Mouse (Mus musculus) midbrain, postnatal 0 days (tissue): ENCODE measurements around the gene Ube4b. TPM values are rescaled to one million over a fixed set of nuclear protein-coding genes. Genes with fewer than 3 reads are reported as not detected.

Source experiments
- ATAC-seq: fragments of 200-750 bp; cut with Nextera tagmentation; 2 replicates; pipeline ENCODE4 v1.8.0; 2017; ENCODE audit warnings: moderate number of reproducible peaks, mild to moderate bottlenecking, moderate TSS enrichment, moderate library complexity; ENCODE audit not compliant: low FRiP score
- DNase-seq: peaks from one replicate; pipeline ENCODE4 v3.0.0-alpha.2; 2015; ENCODE audit warnings: low spot score
- H3K27ac ChIP-seq: fragments of 300-500 bp; sonication (generic); 2 replicates; pipeline ENCODE4 v1.5.1; 2014; ENCODE audit warnings: low read depth, mild to moderate bottlenecking, low read length, mixed read lengths
- H3K27me3 ChIP-seq: fragments of 300-500 bp; sonication (generic); 2 replicates; pipeline ENCODE4 v1.6.1; 2014; ENCODE audit warnings: low read length, control low read depth, mixed read lengths; ENCODE audit not compliant: insufficient read depth
- H3K36me3 ChIP-seq: fragments of 300-500 bp; sonication (generic); 2 replicates; pipeline ENCODE4 v1.6.1; 2014; ENCODE audit warnings: low read length, control low read depth, mixed read lengths; ENCODE audit not compliant: insufficient read depth
- H3K4me1 ChIP-seq: fragments of 300-500 bp; sonication (generic); 2 replicates; pipeline ENCODE4 v1.6.1; 2014; ENCODE audit warnings: mild to moderate bottlenecking, control low read depth, antibody characterized with exemption, low read length, mixed read lengths; ENCODE audit not compliant: insufficient read depth
- H3K4me2 ChIP-seq: fragments of 300-500 bp; sonication (generic); 2 replicates; pipeline ENCODE4 v1.6.1; 2014; ENCODE audit warnings: low read depth, mild to moderate bottlenecking, low read length, mixed read lengths; ENCODE audit not compliant: poor library complexity, severe bottlenecking
- H3K4me3 ChIP-seq: fragments of 300-500 bp; sonication (generic); 2 replicates; pipeline ENCODE4 v1.5.1; 2014; ENCODE audit warnings: low read depth, mild to moderate bottlenecking, low read length, moderate library complexity
- H3K9ac ChIP-seq: fragments of 300-500 bp; sonication (generic); replicated peaks from 2 replicates; pipeline ENCODE4 v1.6.1; 2014; ENCODE audit warnings: mild to moderate bottlenecking, low read length, moderate library complexity, mixed read lengths; ENCODE audit not compliant: poor library complexity, severe bottlenecking
- H3K9me3 ChIP-seq: fragments of 300-500 bp; sonication (generic); 2 replicates; pipeline ENCODE4 v1.6.1; 2016; ENCODE audit warnings: low read length, control low read depth
- CTCF ChIP-seq: IDR thresholded peaks from 2 replicates; pipeline ENCODE4 v1.5.1; 2016; ENCODE audit warnings: antibody characterized with exemption, mild to moderate bottlenecking
- WGBS: fragments of 180-500 bp; shearing (Covaris S2); extraction: QIAGEN DNeasy Blood & Tissue Kit; methylation state at CpG from one replicate; pipeline ENCODE4 v1.1.7; 2014; 5-methylcytosine and 5-hydroxymethylcytosine counted together
- polyA plus RNA-seq: library from polyadenylated mRNA; unstranded; fragments of >200 nt; fragmentation: Nextera tagmentation; extraction: Ambion mirVana; gene quantifications from 2 replicates; pipeline ENCODE4 v1.2.1, GENCODE M21; 2015
- total RNA-seq: library from RNA; depleted of rRNA; stranded (reverse); fragments of >200 nt; gene quantifications from 2 replicates; pipeline ENCODE4 v1.2.3, GENCODE M21; 2014

Ube4b gene
- total and polyA plus RNA-seq, 2 experiments from 2014 or later = 51.9 to 94.4 TPM

DNA sequence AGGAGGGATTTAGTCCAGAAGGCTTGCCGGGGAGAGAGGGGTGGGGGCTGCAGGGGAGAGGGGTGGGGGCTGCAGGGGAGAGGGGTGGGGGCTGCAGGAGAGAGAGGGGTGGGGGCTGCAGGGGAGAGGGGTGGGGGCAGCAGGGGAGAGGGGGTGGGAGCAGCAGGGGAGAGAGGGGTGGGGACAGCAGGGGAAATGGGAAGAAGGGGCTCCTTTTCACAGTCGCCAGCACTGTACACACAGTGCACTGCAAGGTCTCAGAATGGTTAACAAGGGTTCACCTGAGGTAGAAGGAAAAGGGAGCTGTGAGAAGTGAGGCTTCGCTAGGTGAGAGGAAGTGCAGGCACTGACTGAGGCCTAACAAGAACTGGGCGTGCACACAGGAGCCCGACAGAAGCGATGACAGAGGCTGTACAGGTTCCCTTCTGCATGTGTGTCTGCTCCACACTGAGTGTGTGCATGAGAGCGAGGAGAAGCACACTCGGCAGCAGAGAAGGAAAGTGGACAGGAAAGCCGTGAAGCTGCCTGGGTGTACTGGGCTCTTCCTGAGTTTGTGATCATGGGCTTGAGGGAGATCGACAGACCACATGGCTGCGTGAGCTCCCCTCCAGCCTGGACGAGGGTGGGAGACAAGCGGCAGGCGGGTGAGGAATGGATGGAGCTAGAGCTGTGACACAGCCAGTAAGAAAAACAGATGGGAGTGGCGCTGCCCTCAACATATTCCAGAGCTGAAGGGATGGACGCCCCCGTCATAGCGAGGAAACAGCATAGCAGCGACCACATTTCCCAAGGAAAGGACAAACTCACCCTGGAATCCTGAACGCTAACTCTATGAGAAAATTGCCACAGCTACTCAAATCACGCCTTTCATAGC, 29.9 kb downstream of the Ube4b start:
- no peak overlapping the region for H3K4me3 ChIP-seq
- WGBS = 71% methylated on average over 20 of the region's 21 CpGs
- H3K27ac ChIP-seq = no peak overlapping the region
- no peak for TF ChIP-seq CTCF
- H3K9ac ChIP-seq = no peak overlapping the region
- H3K4me1 ChIP-seq = no peaks in the 10 kb centered on the region
- ATAC-seq (0 out of 2 replicates have a peak, but pooled peaks have one; percentile 41), DNase-seq (no peak)
- no peak overlapping the region for H3K4me2 ChIP-seq
- H3K9me3 ChIP-seq = no peaks in the 10 kb centered on the region
- no peaks in the 10 kb centered on the region for H3K27me3 ChIP-seq
- peaks cover 11% of the 10 kb centered on the region for H3K36me3 ChIP-seq

DNA sequence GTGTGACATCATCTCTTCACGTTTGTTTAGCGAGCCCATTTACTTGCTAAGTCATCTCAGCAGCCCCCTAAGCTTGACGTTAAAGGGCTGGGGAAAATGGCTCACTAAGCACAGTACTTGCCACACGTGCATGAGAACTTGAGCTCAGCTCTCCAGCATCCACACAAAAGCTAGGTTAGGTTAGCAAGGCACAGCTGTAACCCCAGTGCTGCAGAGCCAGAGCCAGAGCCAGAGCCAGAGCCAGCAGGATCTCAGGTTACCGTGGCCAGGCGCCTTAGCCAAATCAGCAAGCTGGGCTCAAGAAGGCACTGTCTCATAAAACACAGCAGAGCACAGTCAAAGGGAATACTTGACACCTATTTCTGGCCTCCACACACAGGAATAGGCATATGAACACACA, 31.0 kb downstream of the Ube4b start:
- no peak for TF ChIP-seq CTCF
- peaks cover 11% of the 10 kb centered on the region for H3K36me3 ChIP-seq
- 77% methylated on average over 6 of the region's 6 CpGs for WGBS
- no peak for ATAC-seq
- H3K27me3 ChIP-seq = no peaks in the 10 kb centered on the region
- H3K9ac ChIP-seq = no peak overlapping the region
- H3K27ac ChIP-seq = no peak overlapping the region
- H3K4me2 ChIP-seq = no peak overlapping the region
- H3K4me1 ChIP-seq = no peaks in the 10 kb centered on the region
- no peak overlapping the region for H3K4me3 ChIP-seq
- H3K9me3 ChIP-seq = no peaks in the 10 kb centered on the region
- no peak for DNase-seq

DNA sequence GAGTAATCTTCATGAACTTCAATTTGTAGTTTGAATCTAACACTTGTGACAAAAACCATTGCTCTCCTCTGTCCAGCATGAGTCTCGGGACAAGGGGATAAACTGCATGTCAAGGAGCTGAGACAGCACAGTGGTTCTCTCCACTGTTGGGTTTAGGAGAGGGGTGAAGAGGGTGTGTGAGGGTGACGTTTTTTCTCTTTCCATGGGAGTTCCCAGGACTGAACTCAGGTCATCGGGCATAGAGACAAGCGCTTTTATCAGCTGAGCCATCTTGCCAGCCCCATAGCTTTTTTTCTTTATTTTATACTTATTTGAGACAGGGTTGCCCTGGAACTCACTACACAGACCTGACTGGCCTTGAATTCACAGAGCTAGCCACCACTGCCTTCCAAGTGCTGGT, 32.3 kb downstream of the Ube4b start:
- H3K27ac ChIP-seq = no peak overlapping the region
- no peaks in the 10 kb centered on the region for H3K4me1 ChIP-seq
- peaks cover 11% of the 10 kb centered on the region for H3K36me3 ChIP-seq
- no peaks in the 10 kb centered on the region for H3K9me3 ChIP-seq
- no peaks in the 10 kb centered on the region for H3K27me3 ChIP-seq
- no peak overlapping the region for H3K4me2 ChIP-seq
- WGBS = 85% methylated on average over 4 of the region's 4 CpGs
- ATAC-seq (no peak), DNase-seq (no peak)
- no peak overlapping the region for H3K9ac ChIP-seq
- no peak overlapping the region for H3K4me3 ChIP-seq
- no peak for TF ChIP-seq CTCF

DNA sequence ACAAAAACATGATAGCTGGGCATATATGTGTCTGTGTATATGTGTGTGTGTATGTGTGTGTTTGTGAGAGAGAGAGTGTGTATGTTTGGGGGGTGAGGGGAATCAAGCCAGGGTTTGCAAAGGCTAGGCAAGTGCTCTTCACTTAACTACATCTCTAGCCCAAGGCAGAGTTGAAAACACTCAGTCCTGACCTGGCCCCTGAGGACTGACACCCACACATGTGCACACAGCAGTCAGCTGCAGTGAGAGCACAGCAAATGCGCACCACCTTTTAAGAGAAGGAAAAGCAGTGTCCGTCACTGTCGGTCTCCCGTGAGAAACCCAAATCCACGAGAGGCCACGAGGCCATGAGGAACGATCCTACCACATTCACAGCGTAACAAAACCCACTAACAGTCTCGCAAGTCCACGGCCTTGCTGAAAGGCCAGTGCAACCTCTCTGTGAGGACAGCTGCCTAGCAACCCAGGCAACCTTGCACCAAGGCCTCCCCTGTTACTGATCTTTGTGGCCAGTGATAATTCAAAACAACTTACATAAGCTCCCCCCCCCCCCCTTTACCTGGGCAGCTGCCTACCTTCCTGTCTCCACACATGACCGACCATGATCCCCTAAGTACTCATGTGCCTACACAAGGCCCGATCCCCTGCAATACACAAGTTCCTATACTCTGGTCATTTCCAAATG, 33.1 kb downstream of the Ube4b start:
- DNase-seq (no peak), ATAC-seq (no peak)
- H3K27ac ChIP-seq = no peak overlapping the region
- peaks cover 10% of the 10 kb centered on the region for H3K36me3 ChIP-seq
- no peak overlapping the region for H3K9ac ChIP-seq
- H3K9me3 ChIP-seq = no peaks in the 10 kb centered on the region
- no peak overlapping the region for H3K4me2 ChIP-seq
- no peak for TF ChIP-seq CTCF
- 86% methylated on average over 12 of the region's 12 CpGs for WGBS
- H3K4me3 ChIP-seq = no peak overlapping the region
- no peaks in the 10 kb centered on the region for H3K27me3 ChIP-seq
- H3K4me1 ChIP-seq = no peaks in the 10 kb centered on the region

DNA sequence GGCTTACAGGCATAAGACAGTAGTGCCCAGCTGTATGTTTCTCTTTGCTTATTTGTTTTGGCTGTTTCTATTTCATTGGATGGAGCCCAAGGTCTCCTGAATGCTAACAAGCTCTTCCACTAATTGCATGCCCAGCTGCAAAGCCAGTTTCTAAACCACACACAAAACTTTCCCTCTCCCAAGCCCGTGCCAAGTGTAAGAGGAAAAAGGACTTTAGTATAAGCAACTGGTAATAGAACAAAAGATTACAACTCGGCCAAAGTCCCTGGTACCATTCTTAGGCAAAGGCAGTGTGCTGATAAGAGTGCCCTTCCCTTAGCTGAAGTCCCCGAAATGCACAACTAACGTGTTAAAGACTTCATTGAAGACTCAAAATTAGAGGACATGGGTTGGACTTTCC, 34.2 kb downstream of the Ube4b start:
- Histone ChIP-seq H3K36me3 (no peaks in the 10 kb centered on the region; the same call in 1 of the 2 replicates), H3K27me3 (no peaks in the 10 kb centered on the region), H3K27ac (no peak overlapping the region), H3K9me3 (no peaks in the 10 kb centered on the region), H3K4me3 (no peak overlapping the region), H3K9ac (no peak overlapping the region), H3K4me2 (no peak overlapping the region), H3K4me1 (no peaks in the 10 kb centered on the region)
- WGBS = 77% methylated on average over 4 of the region's 4 CpGs
- DNase-seq = peak; percentile 21
- no peak for TF ChIP-seq CTCF
- no peak for ATAC-seq

DNA sequence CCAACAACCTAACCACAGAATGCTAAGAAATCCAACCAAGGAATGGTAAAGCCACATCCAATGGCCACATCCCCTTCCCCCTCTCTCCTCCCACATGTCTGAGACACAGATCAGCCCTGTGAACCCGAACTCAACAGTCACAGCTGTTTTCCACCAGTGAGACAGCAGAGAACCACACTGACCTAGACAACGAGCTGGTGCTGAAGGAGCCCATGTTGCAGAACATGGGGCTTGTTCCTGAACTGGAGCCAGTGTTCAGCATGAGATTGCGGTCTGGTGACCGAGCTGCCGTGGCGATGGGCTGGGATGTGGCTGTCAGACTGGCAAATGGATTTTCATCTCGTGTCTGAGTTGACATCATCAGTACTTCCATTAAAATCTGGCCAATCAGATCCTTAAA, 45.5 kb downstream of the Ube4b start:
- DNase-seq = no peak
- 85% methylated on average over 7 of the region's 7 CpGs for WGBS
- Histone ChIP-seq H3K9me3 (no peaks in the 10 kb centered on the region), H3K36me3 (peaks cover 58% of the 10 kb centered on the region), H3K4me3 (no peak overlapping the region), H3K27me3 (no peaks in the 10 kb centered on the region), H3K27ac (no peak overlapping the region), H3K4me2 (no peak overlapping the region), H3K9ac (no peak overlapping the region), H3K4me1 (no peaks in the 10 kb centered on the region)
- ATAC-seq = no peak
- TF ChIP-seq CTCF = no peak
